Mouse (Mus musculus) adrenal gland (tissue): ENCODE measurements around the gene Apoc1.

Experiments
- intact Hi-C: fragments of 180-260 bp; cut with DNase I; formaldehyde crosslinking; loops from one replicate; pipeline ENCODE4 v1.15.1; 2025

Apoc1 gene

DNA sequence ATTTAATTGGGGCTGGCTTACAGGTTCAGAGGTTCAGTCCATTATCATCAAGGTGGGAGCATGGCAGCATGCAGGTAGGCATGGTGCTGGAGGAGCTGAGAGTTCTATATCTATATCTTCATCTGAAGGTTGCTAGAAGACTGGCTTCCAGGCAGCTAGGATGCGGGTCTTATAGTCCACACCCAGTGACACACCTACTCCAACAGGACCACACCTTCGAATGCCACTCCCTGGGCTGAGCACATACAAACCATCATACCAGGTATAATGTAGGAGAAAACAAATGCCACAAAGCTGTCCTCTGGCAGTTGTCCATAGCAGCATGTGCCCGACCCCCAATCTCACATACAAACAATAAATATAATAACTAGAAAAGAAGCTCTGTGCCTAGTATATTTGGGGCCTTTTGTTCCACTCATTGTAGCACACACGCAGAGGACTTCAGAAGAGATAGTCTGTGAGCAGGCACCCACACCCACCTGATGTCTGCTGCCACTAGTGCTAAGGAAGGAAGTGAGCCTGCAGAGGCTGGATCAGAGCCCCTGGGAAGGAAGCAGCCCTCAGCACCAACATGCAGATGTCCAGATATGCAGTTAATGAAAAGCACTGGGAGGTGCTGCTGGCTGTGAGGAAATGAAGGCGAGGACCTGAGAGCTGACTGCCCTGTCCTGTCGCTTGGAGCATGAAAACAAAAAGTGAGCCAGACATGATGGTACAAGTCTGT is 41.2 kb downstream of the Apoc1 start:
- intact Hi-C loops: no loop called here

DNA sequence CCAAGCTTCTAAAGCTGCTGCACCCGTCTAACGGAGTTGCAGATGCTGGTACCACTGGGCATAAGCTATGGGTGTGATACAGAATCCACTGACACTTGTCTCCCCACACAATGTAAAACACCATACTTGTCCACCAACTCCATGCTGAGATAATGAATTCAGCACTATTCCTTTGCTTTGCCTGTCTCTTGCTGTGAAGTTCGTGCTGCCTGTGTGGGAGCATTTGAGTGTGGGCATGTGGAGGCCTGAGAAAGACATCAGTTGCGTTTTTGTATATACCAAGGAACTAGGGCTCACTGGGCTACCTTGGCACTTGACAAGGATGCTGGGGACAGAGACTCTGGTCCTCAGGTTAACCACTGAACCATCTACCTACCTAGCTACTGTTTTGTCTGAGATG is 51.2 kb downstream of the Apoc1 start:
- intact Hi-C loops: no loop called here
